Mouse (Mus musculus) right cerebral cortex, postnatal 36 days (tissue): ENCODE data around the gene Klhl29.
A peak's percentile ranks its signal among the peaks of the same experiment; 100 is the strongest.

Experiments
- DNase-seq, 2 experiments: peaks; one replicate each; pipeline ENCODE4 v3.0.0; 2022; ENCODE audit warnings: low spot score in 2 of 2, mixed read lengths in 1 of 2

The Klhl29 gene

DNA sequence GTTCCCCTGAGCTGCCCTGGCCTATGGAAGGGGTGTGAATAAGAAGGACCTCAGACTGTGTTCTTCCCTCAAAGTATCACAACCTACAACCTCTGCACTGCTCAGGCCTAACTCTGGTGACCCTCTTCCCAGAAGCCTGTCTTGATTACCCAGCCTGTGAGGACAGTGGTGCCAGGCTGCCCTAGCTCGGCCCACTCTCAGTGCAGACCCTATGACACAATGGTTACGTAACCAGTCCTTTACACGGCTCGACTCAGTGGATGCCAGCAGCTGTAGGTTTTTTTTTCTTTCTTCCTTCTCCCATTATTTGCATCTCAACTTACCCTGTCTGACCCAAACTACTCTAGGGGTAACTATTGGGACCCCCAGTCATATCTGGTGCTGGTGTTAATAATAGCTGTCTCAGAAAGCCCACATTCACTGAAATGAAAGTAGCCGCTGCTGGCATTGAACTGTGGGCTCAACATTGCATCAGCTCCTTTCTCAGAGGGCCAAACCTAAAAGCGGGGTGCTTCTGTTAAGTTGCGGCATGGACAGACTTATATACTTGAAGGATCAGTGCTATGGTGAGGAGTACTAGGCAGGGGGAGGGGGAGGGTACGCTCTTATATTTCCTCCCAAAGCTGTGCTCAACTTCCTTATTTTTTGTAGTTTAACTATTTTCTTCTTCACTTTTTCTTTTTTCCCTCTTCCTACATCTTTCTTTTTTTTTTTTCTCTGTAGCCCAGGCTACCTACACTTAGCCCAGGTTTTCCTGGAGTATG, 152.9 kb downstream of the Klhl29 start:
- DNase-seq, result no peak

DNA sequence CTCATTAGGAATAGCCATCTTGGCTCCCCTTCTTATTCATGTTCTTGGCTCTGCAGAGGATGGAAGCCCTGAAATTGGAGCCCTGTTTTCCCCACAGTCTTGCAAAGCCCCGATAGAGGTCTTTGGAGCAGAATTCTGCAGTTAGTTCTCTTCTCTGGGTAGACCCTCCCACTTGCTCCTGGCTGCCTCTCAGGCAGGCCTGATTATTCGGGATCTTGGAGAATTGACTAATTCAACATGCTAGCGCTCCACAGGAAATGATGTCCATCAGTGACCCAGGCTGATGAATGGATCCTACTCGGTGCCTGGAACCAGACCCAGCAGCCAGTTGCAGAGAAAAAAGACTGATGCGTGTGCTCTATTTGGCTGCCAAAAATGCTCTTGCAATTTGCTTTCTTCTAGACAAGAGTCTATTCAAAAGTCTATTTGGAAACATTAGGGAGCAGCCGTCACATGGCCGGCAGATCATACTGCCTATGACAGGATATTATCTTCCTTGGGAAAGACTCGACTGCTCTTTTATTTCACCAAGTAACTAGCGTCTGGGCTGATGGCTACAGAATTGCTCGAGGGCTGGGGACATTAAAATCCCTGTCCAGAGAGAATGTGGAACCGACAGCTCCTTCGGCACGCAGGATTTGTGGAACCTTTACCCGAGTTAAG, 155.4 kb downstream of the Klhl29 start:
- no peak for DNase-seq

DNA sequence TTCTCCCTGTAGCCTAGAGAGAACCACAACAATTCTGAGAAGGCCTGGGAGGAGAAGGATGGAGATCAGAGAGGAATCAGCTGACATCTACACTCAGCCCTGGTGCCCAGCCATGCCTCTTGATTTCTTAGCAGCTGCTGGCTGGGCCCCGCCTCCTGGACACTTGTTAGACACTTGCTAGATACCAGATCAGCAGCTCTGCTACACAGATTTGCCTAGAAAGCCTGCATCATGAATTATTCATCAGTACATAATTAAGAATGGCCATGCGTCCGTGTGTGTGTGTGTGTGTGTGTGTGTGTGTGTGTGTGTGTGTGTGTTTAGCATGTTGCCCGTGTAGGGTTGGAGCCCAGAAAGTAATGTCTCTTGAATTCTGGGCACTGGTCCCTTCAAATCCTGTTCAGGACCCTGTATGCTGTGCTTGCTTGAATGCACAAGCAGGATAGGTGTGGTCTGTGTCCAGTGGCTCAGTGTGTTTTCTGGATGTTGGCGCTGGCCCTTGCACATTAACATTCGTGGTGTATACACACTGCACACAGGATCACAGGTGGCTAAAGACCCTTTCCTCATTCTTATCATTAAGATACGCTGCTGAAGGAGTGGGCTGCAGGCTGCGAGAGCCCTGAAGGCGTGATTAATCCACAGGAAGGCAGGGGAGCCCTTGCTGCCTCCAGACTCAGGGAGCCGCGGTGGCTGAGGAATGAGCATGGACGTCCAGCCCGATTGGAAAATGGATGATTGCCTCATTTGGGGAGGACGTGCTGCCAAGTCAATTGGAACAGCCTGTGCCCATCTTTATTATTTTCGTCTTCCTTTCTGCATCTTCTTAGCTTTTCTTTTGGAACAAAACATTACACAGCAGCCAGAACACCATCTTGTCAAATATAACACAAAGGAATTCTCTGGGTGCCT, 159.4 kb downstream of the Klhl29 start:
- DNase-seq, result no peak

DNA sequence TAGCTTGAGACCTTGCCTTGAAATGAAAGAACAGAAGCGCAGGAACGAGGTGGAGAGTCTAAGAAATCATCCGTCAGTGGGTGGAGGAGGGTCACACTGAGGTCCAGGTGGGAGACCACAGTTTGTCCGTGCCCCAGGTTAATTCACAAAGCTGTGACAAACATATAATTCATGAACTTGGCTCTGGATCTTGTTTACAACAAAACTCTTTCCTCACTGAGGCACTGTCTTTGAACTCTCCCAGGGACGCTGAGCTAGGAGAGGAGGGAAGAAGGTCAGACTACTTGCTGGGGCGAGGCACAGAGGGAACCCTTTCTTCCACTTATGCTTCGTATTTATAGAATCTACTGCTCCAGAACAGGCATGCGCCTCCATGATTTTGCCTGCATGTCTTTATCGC, 161.2 kb downstream of the Klhl29 start:
- DNase-seq, result no peak

DNA sequence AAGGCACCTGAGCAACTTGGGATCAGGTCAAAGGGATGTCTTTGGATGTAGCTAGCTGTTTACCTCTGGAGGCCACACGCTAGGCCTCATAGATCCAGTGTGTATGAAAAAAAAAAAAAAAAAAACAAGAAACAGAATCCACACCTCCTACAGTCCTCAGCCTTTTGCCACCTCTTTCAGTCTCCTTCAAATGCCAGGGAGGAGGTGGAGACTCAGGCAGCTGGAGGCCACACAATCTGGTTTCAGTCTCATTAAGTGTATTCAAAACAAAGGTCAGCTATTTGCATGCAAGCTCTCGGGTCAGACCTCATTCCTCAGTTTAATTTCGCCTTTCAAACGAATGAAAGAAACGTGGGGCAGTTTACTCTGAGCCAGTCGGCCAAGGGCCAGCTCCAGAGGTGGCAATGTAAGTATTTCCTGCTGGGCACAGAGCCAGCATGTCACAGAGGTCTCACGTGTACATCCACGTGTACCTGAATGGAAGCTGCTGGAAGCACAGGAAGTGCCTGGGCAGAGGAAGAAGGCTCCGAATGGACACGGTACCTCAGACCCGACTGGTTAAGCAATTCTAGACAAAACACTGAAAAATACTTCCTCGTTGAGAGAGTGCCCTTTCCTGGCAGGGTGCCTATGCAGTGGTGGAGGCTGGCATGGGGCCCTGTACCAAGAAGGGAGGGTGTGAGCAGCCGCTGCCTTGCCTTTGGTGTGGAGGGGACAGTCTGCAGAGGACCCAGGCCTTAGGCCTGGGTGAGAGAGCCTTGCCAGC, 162.0 kb downstream of the Klhl29 start:
- DNase-seq, result peak in 1 of 2 experiments; percentile 59

DNA sequence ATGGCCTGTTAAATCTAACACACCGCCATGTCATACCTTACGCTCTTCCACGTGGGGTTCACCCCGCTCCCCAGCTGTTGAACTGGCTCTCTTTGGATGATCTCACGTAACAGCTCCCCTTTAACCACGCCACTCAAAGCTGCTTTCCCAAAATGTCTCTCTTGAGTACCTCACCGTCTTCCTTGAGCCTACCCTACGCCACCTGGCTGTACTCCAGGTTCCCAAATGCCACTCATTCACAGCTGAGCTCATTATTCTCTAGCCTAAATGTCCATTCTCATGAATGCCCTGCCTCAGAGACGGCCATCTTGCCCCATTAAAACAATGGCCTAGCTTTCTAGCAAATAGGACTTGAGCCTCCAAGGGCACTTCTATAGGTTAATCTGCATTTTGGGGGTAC, 163.6 kb downstream of the Klhl29 start:
- DNase-seq, result no peak

DNA sequence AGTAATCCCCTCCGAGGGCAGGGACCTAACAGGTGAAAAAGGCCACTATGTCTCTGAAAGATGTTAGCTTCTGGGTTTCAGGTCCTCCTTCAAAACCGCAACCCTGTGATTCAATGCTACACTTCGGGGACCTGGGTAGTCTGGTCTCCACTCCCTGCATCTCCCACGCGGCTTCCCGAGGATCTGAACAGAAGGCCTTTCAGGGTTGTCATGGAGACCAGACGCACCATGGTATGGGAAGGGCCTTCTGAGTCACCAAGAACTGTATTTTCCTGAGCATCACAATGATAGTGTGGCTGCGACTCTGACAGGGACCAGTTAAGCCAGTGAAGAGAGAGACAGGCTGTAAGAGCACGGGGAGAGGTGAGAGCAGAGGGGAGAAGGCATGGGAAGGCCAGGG, 164.7 kb downstream of the Klhl29 start:
- DNase-seq, result peak; percentile 77 to 85

DNA sequence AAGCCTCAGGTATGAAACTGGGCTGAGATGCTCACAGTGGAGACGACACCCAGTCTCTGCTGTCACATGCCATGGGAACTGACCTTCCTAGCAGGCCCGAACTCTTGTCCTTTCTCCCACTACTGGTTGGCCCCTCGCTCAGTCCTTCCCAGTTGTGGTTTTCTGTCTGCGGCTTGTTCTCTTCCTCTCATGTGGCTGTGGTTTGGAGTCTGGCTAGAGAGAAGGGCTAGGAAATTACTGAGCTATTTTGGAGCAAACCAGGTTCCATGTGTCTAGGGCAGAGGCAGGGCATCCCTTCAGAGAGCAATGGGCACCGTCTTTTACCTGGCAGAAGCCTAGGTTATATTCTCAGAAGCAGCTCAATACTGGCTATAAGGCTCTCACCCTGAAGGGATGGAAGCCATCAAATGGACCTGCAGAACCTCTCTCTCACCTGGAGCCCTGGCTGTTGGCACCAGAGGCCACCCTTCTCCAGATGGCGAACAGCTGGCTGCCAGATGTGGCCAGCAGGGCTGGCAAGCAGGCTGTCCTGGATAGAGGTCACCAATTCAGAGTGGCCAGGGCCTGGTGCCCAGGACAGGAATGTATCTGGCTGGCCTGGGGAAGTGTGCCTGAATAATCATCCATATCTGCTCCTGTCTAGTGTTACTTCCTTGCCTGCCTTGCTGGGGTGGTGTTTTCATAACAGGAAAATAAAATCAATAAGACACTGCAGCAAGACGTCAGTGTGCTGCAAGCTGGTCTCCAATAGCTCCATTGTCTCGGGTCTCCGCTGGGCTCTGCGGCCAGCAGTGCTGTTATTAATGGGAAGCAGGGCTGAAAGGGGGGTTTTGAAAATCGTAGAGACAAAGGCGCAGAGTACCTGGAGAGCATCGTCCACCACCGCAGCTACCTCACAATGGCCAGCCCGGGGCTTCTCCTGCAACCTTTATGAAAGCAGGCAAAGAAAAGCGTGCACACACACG, 167.3 kb downstream of the Klhl29 start:
- no peak for DNase-seq

DNA sequence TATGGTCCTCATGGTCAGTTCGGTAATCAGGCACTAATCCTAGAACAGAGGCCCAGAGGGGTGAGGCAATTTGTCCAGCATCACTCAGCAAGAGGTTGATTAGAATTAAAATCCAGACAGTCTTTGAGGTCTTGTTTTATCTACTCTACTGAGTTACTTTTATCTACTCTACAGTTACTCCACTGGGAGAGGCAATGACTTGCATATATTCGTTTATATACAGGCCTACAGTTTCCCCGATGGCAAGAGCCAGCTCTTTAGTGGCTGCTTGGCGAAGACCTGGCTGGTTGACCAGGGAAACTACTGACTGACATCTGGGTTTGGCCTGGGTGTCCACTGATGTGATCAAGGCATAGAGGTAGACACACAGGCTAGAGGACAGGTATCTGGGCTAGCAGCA, 168.3 kb downstream of the Klhl29 start:
- no peak for DNase-seq

DNA sequence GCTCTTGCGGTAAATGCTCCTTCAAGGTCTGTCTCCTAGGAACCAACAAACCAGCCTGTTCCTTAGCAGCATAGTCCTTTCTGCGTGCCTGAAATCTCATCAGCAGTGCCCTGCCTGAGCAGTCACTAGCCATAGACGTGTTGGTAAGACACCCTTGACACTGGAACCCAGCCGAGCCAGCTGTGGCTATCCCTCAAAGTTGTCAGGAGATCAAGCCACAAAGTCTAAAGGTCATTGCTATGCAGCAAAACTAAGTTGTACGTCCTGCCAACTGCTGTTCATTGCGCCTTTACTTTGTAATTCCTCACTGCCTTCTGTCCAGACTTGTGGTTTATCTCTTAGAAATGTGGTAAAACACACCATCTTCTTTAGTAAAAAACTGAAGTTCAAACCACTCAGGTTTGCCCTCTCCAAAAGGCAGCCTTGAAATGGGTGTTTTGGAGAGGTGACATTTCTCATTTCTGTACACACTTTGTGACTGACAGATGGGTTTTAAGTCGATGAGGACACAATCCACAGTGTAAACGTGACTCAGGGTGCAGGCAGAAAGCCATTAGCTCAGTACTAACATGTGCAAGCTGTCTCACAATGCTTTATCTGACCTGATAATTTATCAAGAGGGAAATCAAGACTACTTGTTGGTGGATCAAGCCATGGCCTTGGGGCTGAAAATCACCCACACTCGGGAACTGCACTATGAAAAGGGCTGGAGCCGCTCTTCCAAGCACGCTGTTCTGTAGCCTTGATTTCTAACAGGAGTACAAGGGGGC, 171.2 kb downstream of the Klhl29 start:
- no peak for DNase-seq

DNA sequence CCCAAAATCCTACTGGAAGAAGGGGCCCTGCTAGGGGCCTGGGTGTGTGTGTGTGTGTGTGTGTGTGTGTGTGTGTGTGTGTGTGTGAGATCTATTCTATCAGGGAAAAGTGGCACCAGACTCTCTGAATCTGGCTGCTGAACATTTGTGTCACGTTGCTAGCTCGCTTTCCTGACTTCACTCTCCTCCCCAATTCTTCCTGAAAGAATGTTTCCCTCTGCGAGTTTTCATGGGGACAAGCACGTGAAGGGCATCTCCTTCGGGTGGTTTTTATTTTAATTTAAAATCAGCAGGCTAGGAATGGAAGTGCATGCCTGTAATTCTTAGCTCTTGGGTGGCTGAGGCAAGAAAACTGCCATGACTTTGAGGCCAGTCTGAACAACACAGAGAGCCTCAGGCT, 172.1 kb downstream of the Klhl29 start:
- DNase-seq, result no peak

DNA sequence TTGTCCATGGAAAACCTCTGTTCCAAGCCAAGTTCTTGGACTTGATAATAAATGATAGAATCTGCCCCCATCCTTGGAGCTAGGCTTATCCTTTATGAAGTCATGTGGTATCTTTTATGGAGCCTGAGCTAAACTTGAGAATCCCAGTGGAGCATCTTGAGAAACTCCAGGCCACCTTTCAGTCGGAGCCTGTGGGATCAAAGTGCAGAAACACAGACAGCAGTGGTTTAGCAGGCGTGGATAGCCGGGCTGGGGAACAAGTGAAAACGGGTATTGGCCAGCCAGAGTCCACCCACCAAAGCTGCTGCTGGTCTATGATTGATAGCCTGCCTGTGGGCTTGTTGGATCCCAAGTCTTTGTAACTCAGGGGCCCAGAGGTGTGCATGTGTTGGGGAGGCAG, 177.2 kb downstream of the Klhl29 start:
- no peak for DNase-seq

DNA sequence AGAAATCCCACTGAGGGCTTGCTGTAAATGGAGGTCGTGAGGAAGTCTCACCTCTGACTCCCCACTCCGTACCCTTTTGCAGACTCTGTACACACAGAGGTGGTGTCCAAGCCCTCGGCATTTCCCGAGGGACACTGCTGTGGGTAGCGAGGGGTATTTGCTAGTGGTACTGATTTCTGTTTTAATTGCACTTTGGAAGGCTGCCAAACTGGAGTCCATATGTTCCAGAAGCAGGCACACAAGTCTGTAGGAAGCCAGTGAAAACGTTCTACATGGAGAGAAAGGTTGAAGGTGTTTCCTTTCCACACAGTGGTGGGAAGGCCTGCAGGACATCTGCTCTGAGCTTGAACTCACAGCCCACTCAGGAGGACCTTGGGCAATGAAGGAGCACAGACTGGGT, 181.3 kb downstream of the Klhl29 start:
- DNase-seq, result no peak

DNA sequence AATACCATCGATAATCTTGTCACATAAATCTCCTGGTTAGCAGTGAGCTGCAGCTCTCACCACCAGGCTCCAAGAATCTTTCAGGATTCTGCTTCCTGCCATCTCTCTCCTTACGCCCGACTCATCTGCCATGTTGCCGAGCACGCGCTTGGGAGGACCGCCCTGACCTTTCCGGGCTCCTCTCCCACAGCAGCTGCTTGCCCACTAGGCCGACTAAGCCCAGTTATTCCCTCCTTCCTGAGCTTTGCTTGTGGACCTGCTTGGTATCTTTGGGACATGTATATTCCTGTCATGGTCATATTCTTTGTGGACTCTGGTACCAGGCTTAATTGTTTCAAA, 183.1 kb downstream of the Klhl29 start:
- no peak for DNase-seq

DNA sequence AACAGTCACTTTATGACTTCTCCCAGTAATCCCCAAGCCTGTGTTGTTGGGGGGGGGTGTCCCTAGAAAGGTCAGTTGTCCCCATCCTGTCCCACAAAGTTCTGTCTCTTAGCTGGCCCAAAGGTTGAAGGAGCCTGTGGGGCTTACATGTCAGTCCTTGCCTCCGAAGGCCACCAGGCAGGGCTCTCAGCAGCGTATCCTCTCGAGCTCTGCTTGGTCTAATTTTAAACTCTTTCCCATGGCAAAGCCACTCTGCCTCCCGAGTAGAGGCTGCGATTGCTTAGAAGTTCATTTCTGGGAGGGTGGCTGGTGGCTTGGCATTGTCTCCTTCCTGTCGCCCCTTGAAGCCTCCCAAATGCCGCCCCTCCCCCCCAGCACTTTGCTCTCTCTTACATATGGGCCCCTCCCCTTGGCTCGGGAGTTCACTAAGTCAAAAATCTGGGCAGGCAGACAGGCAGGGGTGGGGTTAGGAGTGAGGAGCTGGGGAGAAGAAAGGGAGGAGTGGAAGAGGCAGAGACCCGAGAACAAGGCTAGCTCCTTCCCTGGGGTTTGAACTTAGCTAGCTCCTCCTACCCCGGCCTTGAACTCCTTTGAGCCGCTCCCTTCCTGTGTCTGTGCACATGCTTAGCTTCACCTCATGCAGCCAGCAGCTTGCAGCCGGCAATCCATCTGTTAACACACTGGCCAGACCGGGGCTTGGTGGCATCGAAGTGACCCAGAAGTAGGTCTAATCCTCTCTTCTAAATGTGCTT, 183.7 kb downstream of the Klhl29 start:
- no peak for DNase-seq

DNA sequence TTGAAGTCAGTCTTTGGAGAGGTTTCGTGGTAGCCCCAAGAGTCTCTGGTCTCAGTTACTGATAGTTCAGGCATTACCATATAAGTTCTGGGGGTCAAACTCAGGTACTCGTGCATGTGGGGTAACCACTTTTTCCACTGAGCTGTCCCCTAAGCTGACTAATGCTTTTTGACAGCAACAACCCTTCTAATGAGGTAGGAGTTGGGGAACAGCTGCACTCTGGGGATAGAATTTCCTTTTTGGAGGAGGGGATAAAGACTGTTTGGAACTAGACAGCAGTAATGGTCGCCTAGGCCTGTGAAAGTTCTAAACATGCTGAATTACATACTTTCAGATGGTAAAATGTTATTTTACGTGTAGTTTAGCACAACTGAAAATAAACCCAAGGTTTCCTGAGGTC, 184.3 kb downstream of the Klhl29 start:
- DNase-seq, result no peak

DNA sequence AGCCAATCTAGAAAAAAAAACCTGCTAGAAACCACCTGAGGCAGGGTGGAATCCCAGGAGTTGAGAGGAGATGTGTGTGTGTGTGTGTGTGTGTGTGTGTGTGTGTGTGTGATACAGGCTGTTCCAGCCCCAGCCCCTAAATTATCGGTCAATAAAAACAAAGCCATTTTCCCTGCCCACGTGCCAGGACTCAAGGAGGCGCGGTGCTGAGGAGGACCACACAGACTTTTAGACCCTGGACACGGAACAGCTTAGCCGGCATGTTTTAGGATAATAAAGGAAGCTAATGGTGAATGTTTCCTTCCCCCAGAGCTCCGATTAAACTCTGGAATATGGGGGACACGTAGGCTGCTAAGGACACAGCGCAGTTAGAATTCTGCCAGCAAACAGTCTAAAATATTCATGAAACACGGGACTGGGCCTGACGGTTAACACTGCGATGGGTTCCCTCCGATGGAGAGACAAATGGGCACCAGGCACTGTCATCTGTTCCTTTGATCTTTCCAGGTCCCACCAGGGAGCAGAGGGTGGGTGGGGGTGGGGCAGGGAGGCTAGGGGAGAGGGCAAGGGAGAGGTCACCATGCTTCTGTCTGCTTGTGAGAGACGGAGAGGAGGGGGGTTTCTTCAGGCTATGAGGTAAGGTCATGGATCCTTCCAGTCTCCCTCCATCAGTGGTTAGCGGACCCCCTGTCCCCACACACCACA, 185.9 kb downstream of the Klhl29 start:
- DNase-seq, result no peak

DNA sequence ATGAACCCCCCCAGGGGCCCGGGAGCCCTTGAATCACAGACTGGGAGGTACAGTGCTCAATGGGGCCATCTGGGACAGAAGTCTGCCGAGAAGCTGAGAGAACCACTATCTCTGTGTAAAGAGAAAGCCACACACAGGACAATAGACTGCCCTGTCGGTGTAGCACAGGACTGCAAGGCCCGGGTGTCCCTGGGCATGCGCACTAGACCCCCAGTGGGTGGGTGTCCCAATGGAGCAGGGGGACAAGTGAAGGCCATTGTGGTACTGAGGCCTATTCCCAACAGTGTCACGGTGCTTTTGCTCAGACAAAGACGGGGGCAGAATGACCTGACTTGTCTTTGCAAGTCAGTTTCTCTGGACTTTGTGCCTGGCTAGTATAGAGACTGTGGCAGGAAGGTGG, 186.6 kb downstream of the Klhl29 start:
- DNase-seq, result no peak
